Mouse (Mus musculus) spleen, postnatal 0 days (tissue): Measurements from ENCODE around the gene Cyp2b23. TPM values are rescaled to one million over a fixed set of nuclear protein-coding genes. Genes with fewer than 3 reads are reported as not detected.

ENCODE experiments used
- polyA plus RNA-seq: library from polyadenylated mRNA; unstranded; fragments of >200 nt; fragmentation: Nextera tagmentation; extraction: Ambion mirVana; gene quantifications from 2 replicates; pipeline ENCODE4 v1.2.1, GENCODE M21; 2015

Cyp2b23 gene
- polyA plus RNA-seq = not detected in 2 replicates

DNA sequence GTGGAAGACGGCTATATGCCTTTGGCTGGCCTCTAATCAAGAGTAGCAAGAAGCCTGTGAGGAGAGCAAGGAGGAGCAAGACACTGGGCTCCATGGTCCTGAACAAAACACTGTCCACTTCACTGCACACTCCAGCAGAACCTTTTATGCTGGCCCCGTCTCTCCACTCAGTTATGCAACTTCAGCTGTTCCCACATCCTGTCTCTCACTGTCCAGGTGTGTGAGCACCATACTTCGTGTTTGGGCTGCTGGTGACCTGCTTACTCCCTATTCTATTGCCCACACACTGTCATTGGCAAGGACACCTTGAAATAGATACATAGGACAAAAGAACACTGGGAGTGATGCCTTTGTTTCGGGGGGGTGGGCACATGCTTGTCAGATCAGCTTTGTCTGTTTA, at the start of gene Cyp2b23:
Gene Cyp2b23 (minus strand): TSS at position 101 of the 400 bp plus-strand sequence.

DNA sequence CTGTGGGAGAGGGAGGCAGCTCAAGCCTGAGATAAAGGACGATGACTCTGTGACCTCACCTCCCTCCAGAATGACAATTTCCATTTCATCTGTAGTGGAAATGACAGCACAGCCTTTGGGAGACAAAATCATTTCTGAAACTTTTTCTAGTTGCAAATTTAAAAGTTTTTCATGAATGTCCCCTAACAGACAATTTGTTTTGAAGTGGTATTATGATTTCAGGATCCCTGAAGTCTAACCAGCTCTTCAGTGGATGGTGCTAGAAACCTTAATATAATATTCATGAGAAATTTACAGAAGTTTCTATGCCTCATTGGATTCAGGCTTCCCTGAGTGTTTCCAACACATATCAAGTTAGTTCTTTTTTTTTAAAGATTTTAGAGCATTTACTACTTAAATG, 67.9 kb downstream of the Cyp2b23 start, which contains the start of gene Vmn1r185:
Gene Vmn1r185 (minus strand): TSS at position 101 of the 400 bp plus-strand sequence.

Other genes starting within 250 kb of the Cyp2b23 start
- gene Nlrp9a, start 151.4 kb downstream of the Cyp2b23 start, polyA plus RNA-seq = not detected in 2 replicates
- not detected in 2 replicates for gene Vmn1r185, start 68.0 kb downstream of the Cyp2b23 start, polyA plus RNA-seq
- gene Cyp2b19, start 70.7 kb upstream of the Cyp2b23 start, polyA plus RNA-seq = not detected in 2 replicates
- gene Cyp2g1, start 122.5 kb upstream of the Cyp2b23 start, polyA plus RNA-seq = not detected in 2 replicates
- not detected in 2 replicates for gene Cyp2a5, start 148.9 kb upstream of the Cyp2b23 start, polyA plus RNA-seq